Mouse (Mus musculus): Measurements from ENCODE around the gene Klf11. TPM values are rescaled to one million over a fixed set of nuclear protein-coding genes. Genes with fewer than 3 reads are reported as not detected.
"Not testable (repeated sequence)": the region's sequence is repeated elsewhere in the genome, so short reads cannot be mapped to it uniquely, and the experiment has no call there.

Gene Klf11
- total and polyA plus RNA-seq, 3 experiments = 7.8 to 13.5 (median 8.8) TPM

- intact Hi-C loops (cut with DNase I) = no loop called here
- 32% methylated on average over 1 of the region's 1 CpGs for WGBS
- Histone ChIP-seq H3K9ac (ENCODE audit: low read depth, low read length) (no peak overlapping the region), H3K36me3 (ENCODE audit: control insufficient read depth, insufficient read depth, low read length) (no peaks in the 10 kb centered on the region), H3K27me3 (ENCODE audit: control insufficient read depth, insufficient read depth, low read length) (no peaks in the 10 kb centered on the region), H3K4me3 (no peak overlapping the region), H3K79me2 (replicated peaks; ENCODE audit: control insufficient read depth, insufficient read depth, low read length) (no peaks in the 10 kb centered on the region), H3K4me1 (ENCODE audit: control insufficient read depth, insufficient read depth, low read length) (peaks cover 11% of the 10 kb centered on the region), H3K27ac (peak overlapping the region; percentile 76)
- TF ChIP-seq EP300 (IDR thresholded peaks at IDR 0.05; ENCODE audit: insufficient read depth, low read depth, low read length) (peak; percentile 80), CTCF (IDR thresholded peaks at IDR 0.05) (no peak)
- peak; percentile 72 to 79 for DNase-seq
Observed at GRCm38 (mm10) chr12:24633753-24634191, 17.3 kb upstream of the Klf11 start.

DNA sequence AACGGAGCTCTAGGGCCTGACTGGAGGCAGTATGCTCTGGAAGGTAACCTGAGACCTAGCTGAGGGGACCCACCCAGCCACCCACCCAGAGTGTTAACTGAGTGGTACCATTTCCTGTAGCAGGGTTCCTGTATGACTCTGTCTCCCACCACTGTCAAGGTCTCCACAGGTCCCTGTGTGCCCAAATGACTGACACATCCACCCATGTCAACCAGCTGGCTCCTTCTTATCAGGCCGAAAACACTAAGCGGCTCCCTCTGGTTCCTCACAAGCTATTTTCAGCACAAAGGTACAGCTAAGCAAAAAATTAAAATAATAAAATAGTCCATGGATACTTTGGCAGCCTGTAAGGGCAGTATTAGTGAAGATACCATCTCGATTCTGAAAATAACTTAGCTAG lies 16.9 kb upstream of the Klf11 start:
- H3K27ac ChIP-seq = peak overlapping the region; percentile 76
- no peak overlapping the region for H3K9ac ChIP-seq (ENCODE audit: low read depth, low read length)
- TF ChIP-seq POLR2A (IDR thresholded peaks at IDR 0.05; ENCODE audit: insufficient read depth, low read depth, low read length) (no peak), CTCF (IDR thresholded peaks at IDR 0.05) (no peak), EP300 (IDR thresholded peaks at IDR 0.05; ENCODE audit: insufficient read depth, low read depth, low read length) (no peak)
- no peaks in the 10 kb centered on the region for H3K36me3 ChIP-seq (ENCODE audit: control insufficient read depth, insufficient read depth, low read length)
- no peak for DNase-seq
- peaks cover 11% of the 10 kb centered on the region for H3K4me1 ChIP-seq (ENCODE audit: control insufficient read depth, insufficient read depth, low read length)
- WGBS = 9% methylated on average over 4 of the region's 4 CpGs
- H3K4me3 ChIP-seq = no peak overlapping the region
- intact Hi-C loops (cut with DNase I) = no loop called here
- no peaks in the 10 kb centered on the region for H3K79me2 ChIP-seq (replicated peaks; ENCODE audit: control insufficient read depth, insufficient read depth, low read length)
- H3K27me3 ChIP-seq (ENCODE audit: control insufficient read depth, insufficient read depth, low read length) = no peaks in the 10 kb centered on the region

GRCm38 (mm10) chr12:24634648-24635047 lies 16.4 kb upstream of the Klf11 start:
- no peak for DNase-seq
- H3K79me2 ChIP-seq (replicated peaks; ENCODE audit: control insufficient read depth, insufficient read depth, low read length) = no peaks in the 10 kb centered on the region
- no peaks in the 10 kb centered on the region for H3K36me3 ChIP-seq (ENCODE audit: control insufficient read depth, insufficient read depth, low read length)
- intact Hi-C loops (cut with DNase I) = no loop called here
- peak overlapping the region; percentile 76 for H3K27ac ChIP-seq
- WGBS = 85% methylated on average over 3 of the region's 3 CpGs
- H3K27me3 ChIP-seq (ENCODE audit: control insufficient read depth, insufficient read depth, low read length) = no peaks in the 10 kb centered on the region
- TF ChIP-seq CTCF (IDR thresholded peaks at IDR 0.05) (no peak), POLR2A (IDR thresholded peaks at IDR 0.05; ENCODE audit: insufficient read depth, low read depth, low read length) (no peak), EP300 (IDR thresholded peaks at IDR 0.05; ENCODE audit: insufficient read depth, low read depth, low read length) (no peak)
- H3K4me3 ChIP-seq = no peak overlapping the region
- H3K4me1 ChIP-seq (ENCODE audit: control insufficient read depth, insufficient read depth, low read length) = peaks cover 11% of the 10 kb centered on the region
- no peak overlapping the region for H3K9ac ChIP-seq (ENCODE audit: low read depth, low read length)

GRCm38 (mm10) chr12:24638787-24639186 lies 12.3 kb upstream of the Klf11 start:
- not testable (repeated sequence) for H3K36me3 ChIP-seq (ENCODE audit: control insufficient read depth, insufficient read depth, low read length)
- peaks cover 15% of the 10 kb centered on the region for H3K4me1 ChIP-seq (ENCODE audit: control insufficient read depth, insufficient read depth, low read length)

GRCm38 (mm10) chr12:24642370-24642802 lies 8.7 kb upstream of the Klf11 start:
- 68% methylated on average over 4 of the region's 4 CpGs for WGBS
- Histone ChIP-seq H3K36me3 (ENCODE audit: control insufficient read depth, insufficient read depth, low read length) (no peaks in the 10 kb centered on the region), H3K9ac (ENCODE audit: low read depth, low read length) (no peak overlapping the region), H3K4me1 (ENCODE audit: control insufficient read depth, insufficient read depth, low read length) (peaks cover 7% of the 10 kb centered on the region; the same call in 1 of the 2 replicates), H3K27me3 (ENCODE audit: control insufficient read depth, insufficient read depth, low read length) (no peaks in the 10 kb centered on the region), H3K79me2 (replicated peaks; ENCODE audit: control insufficient read depth, insufficient read depth, low read length) (no peaks in the 10 kb centered on the region), H3K4me3 (no peak overlapping the region), H3K27ac (no peak overlapping the region)
- DNase-seq = peak; percentile 78 to 85
- intact Hi-C loops (cut with DNase I) = no loop called here
- peak; percentile 79 for TF ChIP-seq EP300 (IDR thresholded peaks at IDR 0.05; ENCODE audit: insufficient read depth, low read depth, low read length)
- no peak for TF ChIP-seq POLR2A (IDR thresholded peaks at IDR 0.05; ENCODE audit: insufficient read depth, low read depth, low read length)

More at GRCm38 (mm10) chr12:24638787-24639186, 12.3 kb upstream of the Klf11 start:
- H3K9ac ChIP-seq (ENCODE audit: low read depth, low read length); DNase-seq; H3K79me2 ChIP-seq (replicated peaks; ENCODE audit: control insufficient read depth, insufficient read depth, low read length); intact Hi-C loops (cut with DNase I); H3K27me3 ChIP-seq (ENCODE audit: control insufficient read depth, insufficient read depth, low read length); H3K4me3 ChIP-seq; H3K27ac ChIP-seq: not testable (repeated sequence)
- 96% methylated on average over 10 of the region's 10 CpGs for WGBS

DNA sequence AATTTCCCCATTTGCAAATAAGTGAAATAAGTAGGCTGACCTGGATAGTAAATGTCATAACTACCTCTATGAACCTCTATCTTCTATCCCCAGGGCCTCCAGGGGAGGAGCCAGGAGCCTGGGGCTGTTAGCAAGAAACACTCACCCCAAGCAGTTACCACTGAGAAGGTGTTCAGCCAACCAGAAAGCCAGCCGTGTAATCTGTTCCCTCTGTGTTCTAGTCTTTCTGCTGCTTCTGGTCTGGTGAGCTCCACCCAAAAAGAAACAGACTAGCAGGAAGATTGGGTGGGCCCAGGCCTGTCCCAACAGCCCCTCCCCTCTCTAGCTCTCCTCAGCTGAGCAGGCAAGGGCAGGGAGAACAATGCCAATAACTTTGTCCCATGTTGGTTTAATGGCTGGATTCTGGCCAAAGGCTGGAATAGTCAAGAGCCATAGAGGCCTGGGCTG lies 6.9 kb upstream of the Klf11 start:
- intact Hi-C loops (cut with DNase I) = no loop called here
- no peaks in the 10 kb centered on the region for H3K79me2 ChIP-seq (replicated peaks; ENCODE audit: control insufficient read depth, insufficient read depth, low read length)
- H3K27ac ChIP-seq = peak overlapping the region; percentile 40
- H3K36me3 ChIP-seq (ENCODE audit: control insufficient read depth, insufficient read depth, low read length) = no peaks in the 10 kb centered on the region
- H3K9ac ChIP-seq (ENCODE audit: low read depth, low read length) = no peak overlapping the region
- H3K4me3 ChIP-seq = no peak overlapping the region
- no peak for TF ChIP-seq POLR2A (IDR thresholded peaks at IDR 0.05; ENCODE audit: insufficient read depth, low read depth, low read length)
- TF ChIP-seq CTCF (IDR thresholded peaks at IDR 0.05) = no peak
- no peak for TF ChIP-seq EP300 (IDR thresholded peaks at IDR 0.05; ENCODE audit: insufficient read depth, low read depth, low read length)
- peaks cover 13% of the 10 kb centered on the region for H3K4me1 ChIP-seq (ENCODE audit: control insufficient read depth, insufficient read depth, low read length)
- WGBS = 25% methylated on average over 1 of the region's 1 CpGs
- H3K27me3 ChIP-seq (ENCODE audit: control insufficient read depth, insufficient read depth, low read length) = no peaks in the 10 kb centered on the region
- DNase-seq = peak in 1 of 2 experiments; percentile 35

All from heart, adult 2 months (tissue).